Mouse (Mus musculus) ES-E14 (cell line): ENCODE measurements around the gene Twnk. TPM values are rescaled to one million over a fixed set of nuclear protein-coding genes. Genes with fewer than 3 reads are reported as not detected.

Experiments
- DNase-seq: peaks from one replicate; pipeline ENCODE4 v3.0.0-alpha.2; 2013; ENCODE audit warnings: low read depth, low spot score
- H3K27ac ChIP-seq: 2 replicates; pipeline ENCODE4 v1.5.1; 2012; ENCODE audit warnings: low read depth, mild to moderate bottlenecking, low read length, moderate library complexity, mixed read lengths; ENCODE audit not compliant: poor library complexity, insufficient read depth, severe bottlenecking
- H3K36me3 ChIP-seq: 2 replicates; pipeline ENCODE4 v1.6.1; 2012; ENCODE audit warnings: mild to moderate bottlenecking, low read length, moderate library complexity, mixed read lengths; ENCODE audit not compliant: control insufficient read depth, poor library complexity, insufficient read depth, severe bottlenecking
- H3K4me1 ChIP-seq, 2 experiments: fragments of 150-350 bp in 1 of 2; sonication (generic) in 1 of 2; 2 replicates each; pipeline ENCODE4 v1.6.1; 2012; ENCODE audit warnings: low read length in 2 of 2, mild to moderate bottlenecking in 1 of 2, mixed read lengths in 1 of 2; ENCODE audit not compliant: control insufficient read depth in 2 of 2, insufficient read depth in 2 of 2, poor library complexity in 1 of 2
- H3K4me3 ChIP-seq, 2 experiments: fragments of 150-350 bp in 1 of 2; sonication (generic) in 1 of 2; 2 replicates each; pipeline ENCODE4 v1.5.1; 2012; ENCODE audit warnings: low read length in 2 of 2, low read depth in 1 of 2, mild to moderate bottlenecking in 1 of 2, mixed read lengths in 1 of 2; ENCODE audit not compliant: insufficient read depth in 1 of 2, poor library complexity in 1 of 2, severe bottlenecking in 1 of 2
- H3K9ac ChIP-seq: 2 replicates; pipeline ENCODE4 v1.6.1; 2012; ENCODE audit warnings: low read depth, mild to moderate bottlenecking, low read length, mixed read lengths; ENCODE audit not compliant: poor library complexity, insufficient read depth, severe bottlenecking
- H3K9me3 ChIP-seq: fragments of 150-350 bp; sonication (generic); 2 replicates; pipeline ENCODE4 v1.6.1; 2012; ENCODE audit warnings: low read depth, mild to moderate bottlenecking, low read length; ENCODE audit not compliant: control insufficient read depth, insufficient read depth
- CHD2 ChIP-seq: IDR thresholded peaks from 2 replicates; pipeline ENCODE4 v1.6.1; 2014; ENCODE audit warnings: mild to moderate bottlenecking, low read depth, low read length, inconsistent platforms
- HCFC1 ChIP-seq: IDR thresholded peaks from 2 replicates; pipeline ENCODE4 v1.6.1; 2012; ENCODE audit warnings: low read length, inconsistent platforms, borderline replicate concordance; ENCODE audit not compliant: insufficient read depth
- MAFK ChIP-seq: IDR thresholded peaks from 2 replicates; pipeline ENCODE4 v1.6.1; 2014; ENCODE audit warnings: mild to moderate bottlenecking, low read depth, low read length, inconsistent platforms; ENCODE audit not compliant: insufficient read depth
- ZC3H11A ChIP-seq: IDR thresholded peaks from 2 replicates; pipeline ENCODE4 v1.6.1; 2012; ENCODE audit warnings: low read depth, mild to moderate bottlenecking, inconsistent platforms, low read length, borderline replicate concordance
- ZNF384 ChIP-seq: IDR thresholded peaks from 2 replicates; pipeline ENCODE4 v1.6.1; 2012; ENCODE audit warnings: low read depth, low read length, inconsistent platforms
- in situ Hi-C, 2 experiments: fragments of 600-800 bp; cut with MboI; formaldehyde crosslinking; loops; one replicate each; pipeline ENCODE4 v1.15.1; 2025; ENCODE audit warnings: low sequenced_read_pairs in 2 of 2, inconsistent platforms in 1 of 2; ENCODE audit not compliant: unreplicated experiment in 2 of 2
- total RNA-seq: library from RNA; depleted of rRNA; stranded (reverse); fragments of 300-350 nt; gene quantifications from 2 replicates; pipeline ENCODE4 v1.2.3, GENCODE M21; 2012

Gene Twnk
- total RNA-seq, 1 experiment = 28.5 TPM

DNA sequence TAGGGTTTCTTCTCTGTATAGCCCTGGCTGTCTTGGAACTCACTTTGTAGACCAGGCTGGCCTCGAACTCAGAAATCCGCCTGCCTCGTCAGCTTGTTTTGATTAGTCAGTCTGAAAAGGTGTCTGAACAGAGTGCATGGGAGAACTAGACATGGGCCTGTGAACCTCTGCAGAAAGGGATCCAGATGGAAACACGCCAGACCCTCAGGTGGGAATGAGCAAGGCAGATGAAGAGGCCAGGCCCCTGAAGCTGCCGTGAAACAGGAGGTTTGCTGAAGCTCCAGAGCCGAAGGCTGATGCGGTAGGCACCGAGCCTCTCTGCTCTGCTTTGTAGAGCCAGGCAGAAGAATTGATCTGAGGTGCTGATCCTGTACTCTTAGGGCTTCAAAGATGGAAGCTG, 6.8 kb downstream of the Twnk start:
- H3K4me3 ChIP-seq = no peak overlapping the region
- no peak overlapping the region for H3K9ac ChIP-seq
- TF ChIP-seq CHD2 (no peak), ZNF384 (no peak), ZC3H11A (no peak), HCFC1 (no peak), MAFK (no peak)
- no peaks in the 10 kb centered on the region for H3K9me3 ChIP-seq
- DNase-seq = no peak
- no peak overlapping the region for H3K27ac ChIP-seq
- in situ Hi-C loops = no loop called here
- H3K4me1 ChIP-seq = peaks cover 17% of the 10 kb centered on the region in 2 experiments; a peak in 3 of 4 replicates
- H3K36me3 ChIP-seq = peaks cover 41% of the 10 kb centered on the region

DNA sequence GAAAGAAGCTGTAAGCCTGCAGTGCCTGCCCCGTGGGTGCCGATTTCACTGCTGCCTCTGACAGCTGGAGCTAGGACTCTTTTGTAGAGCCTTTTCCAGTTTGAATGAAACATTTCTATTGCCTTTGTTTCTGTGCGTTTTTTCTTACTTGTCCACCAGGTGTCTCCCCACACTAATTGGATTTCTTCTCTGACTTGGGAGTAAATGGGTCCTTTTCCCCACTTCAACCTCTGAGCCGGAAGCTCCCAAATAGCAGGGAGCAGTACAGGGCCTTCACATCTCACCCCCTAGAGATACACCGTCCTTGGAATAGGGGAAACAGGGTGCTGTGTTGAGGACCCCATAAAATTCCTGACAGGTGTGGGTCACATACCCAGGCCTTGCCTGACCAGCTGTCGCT, 7.2 kb downstream of the Twnk start:
- TF ChIP-seq CHD2 (no peak), MAFK (no peak), ZC3H11A (no peak), HCFC1 (no peak), ZNF384 (no peak)
- in situ Hi-C loops = no loop called here
- H3K9ac ChIP-seq = no peak overlapping the region
- no peak overlapping the region for H3K4me3 ChIP-seq
- peaks cover 13 to 17% of the 10 kb centered on the region in 2 experiments; a peak in 3 of 4 replicates for H3K4me1 ChIP-seq
- no peaks in the 10 kb centered on the region for H3K9me3 ChIP-seq
- no peak overlapping the region for H3K27ac ChIP-seq
- DNase-seq = no peak
- H3K36me3 ChIP-seq = peaks cover 37% of the 10 kb centered on the region

DNA sequence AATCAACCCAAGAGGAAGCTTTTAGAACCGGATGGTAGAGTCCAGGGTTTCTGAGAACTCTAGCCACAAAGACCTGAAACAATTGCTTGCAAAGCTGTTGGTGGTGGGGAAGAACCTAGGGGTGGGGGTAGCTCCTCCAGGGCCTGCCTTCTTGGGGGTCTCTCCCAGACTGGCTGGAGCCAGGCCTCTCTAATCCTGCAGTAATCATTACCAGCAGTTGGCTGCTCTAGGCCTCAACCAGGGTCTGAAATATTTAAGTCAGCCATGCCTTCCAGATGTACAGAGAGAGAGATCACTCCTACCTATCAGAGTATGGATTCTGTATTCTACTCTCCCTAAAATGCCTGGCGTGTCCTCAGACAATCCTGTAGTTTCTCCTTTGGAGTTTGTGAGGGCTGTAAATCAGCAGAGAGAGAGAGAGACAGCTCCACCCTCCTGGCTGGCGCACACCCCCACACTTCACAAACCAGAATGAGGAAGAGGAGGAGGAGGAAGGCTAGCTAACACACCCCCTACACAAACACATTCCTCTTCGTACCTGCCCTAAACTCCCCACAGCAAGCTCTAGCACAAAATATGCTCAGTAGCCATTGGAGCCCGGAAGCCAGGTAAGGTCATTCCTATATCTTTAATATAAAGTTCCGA, 8.2 kb downstream of the Twnk start:
- no peak overlapping the region for H3K9ac ChIP-seq
- DNase-seq = no peak
- H3K36me3 ChIP-seq = peaks cover 28% of the 10 kb centered on the region
- in situ Hi-C loops = no loop called here
- TF ChIP-seq CHD2 = no peak
- TF ChIP-seq MAFK = no peak
- no peak for TF ChIP-seq ZNF384
- TF ChIP-seq HCFC1 = no peak
- no peak for TF ChIP-seq ZC3H11A
- H3K4me1 ChIP-seq = peaks cover 12 to 17% of the 10 kb centered on the region in 2 experiments
- no peak overlapping the region for H3K4me3 ChIP-seq
- H3K9me3 ChIP-seq = no peaks in the 10 kb centered on the region
- 0 out of 2 replicates have a peak overlapping the region, but pooled peaks have one; percentile 9 for H3K27ac ChIP-seq

DNA sequence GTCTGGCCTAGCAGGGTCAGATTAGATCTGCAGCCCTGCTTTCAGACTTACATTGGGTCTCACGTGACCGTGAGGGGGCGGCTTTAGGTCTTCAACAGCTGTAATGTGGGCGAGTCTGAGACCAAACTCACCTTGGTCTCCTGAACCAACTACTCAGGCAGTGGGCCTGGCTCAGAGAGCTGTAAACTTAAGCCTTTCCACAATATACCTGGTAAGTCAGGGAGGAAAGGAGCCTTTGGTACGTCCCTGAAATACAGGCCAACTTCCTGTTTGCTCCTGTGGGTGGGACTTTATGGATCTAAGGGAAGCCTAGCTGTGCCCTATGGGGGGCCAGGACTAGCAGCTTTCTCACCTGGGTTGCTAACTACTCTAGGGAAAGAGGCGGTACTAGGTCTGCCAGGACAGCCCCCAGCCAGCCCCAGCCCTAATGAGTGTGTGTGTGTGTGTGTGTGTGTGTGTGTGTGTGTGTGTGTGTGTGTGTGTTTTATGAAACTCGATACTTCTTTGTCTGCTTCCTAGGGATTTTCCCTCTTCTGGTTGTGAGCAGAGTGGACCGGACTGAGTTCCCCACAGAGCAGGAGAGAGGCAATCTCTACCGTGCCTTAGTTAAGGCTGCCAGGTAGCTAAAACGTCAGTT, 9.0 kb downstream of the Twnk start, which contains the start of gene Lzts2:
TSS of gene Lzts2 (plus strand) at position 80 of the 637 bp plus-strand sequence.
- in situ Hi-C loops = no loop called here
- DNase-seq = no peak
- H3K4me1 ChIP-seq = peaks cover 13 to 17% of the 10 kb centered on the region in 2 experiments

More for the DNA sequence above, 9.0 kb downstream of the Twnk start, which contains the start of gene Lzts2:
- no peak for TF ChIP-seq ZNF384
- no peak for TF ChIP-seq CHD2
- no peak for TF ChIP-seq HCFC1
- no peak for TF ChIP-seq ZC3H11A
- TF ChIP-seq MAFK = no peak
- Histone ChIP-seq H3K4me3 (peak within 1 kb of the TSS; percentile 72 to 76), H3K27ac (peak within 1 kb of the TSS; percentile 57), H3K9me3 (no peaks in the 10 kb centered on the region), H3K9ac (peak within 1 kb of the TSS; percentile 68), H3K36me3 (peaks cover 23% of the 10 kb centered on the region)
